Mouse (Mus musculus) liver, adult 2 months (tissue): ENCODE measurements around the gene Gm2431.
"Not testable (repeated sequence)": the region's sequence is repeated elsewhere in the genome, so short reads cannot be mapped to it uniquely, and the experiment has no call there.

Experiments used
- CTCF ChIP-seq: fragments of 200-500 bp; IDR thresholded peaks from 2 replicates; pipeline ENCODE4 v1.5.1; 2011; ENCODE audit warnings: low read depth, low read length, control low read depth
- POLR2A ChIP-seq: fragments of 200-500 bp; IDR thresholded peaks from 2 replicates; pipeline ENCODE4 v1.6.1; 2011; ENCODE audit warnings: low read length, control low read depth; ENCODE audit not compliant: insufficient read depth; ENCODE audit errors: extremely low read depth

- not testable (repeated sequence) for TF ChIP-seq POLR2A, CTCF
Observed at GRCm38 (mm10) chr7:142258254-142258653, at the start of gene Gm2431.
